Mouse (Mus musculus) hindbrain, postnatal 0 days (tissue): ENCODE data around the gene Med7. TPM values are rescaled to one million over a fixed set of nuclear protein-coding genes. Genes with fewer than 3 reads are reported as not detected.

Experiments used
- ATAC-seq: fragments of 200-750 bp; cut with Nextera tagmentation; 2 replicates; pipeline ENCODE4 v1.8.0; 2017; ENCODE audit warnings: mild to moderate bottlenecking, moderate TSS enrichment, moderate library complexity
- DNase-seq: peaks from one replicate; pipeline ENCODE4 v3.0.0-alpha.2; 2015; ENCODE audit warnings: low spot score
- H3K27ac ChIP-seq: fragments of 300-500 bp; sonication (generic); 2 replicates; pipeline ENCODE4 v1.5.1; 2014; ENCODE audit warnings: mild to moderate bottlenecking
- H3K27me3 ChIP-seq: fragments of 300-500 bp; sonication (generic); 2 replicates; pipeline ENCODE4 v1.6.1; 2014; ENCODE audit warnings: low read length, mixed read lengths; ENCODE audit not compliant: insufficient read depth
- H3K36me3 ChIP-seq: fragments of 300-500 bp; sonication (generic); 2 replicates; pipeline ENCODE4 v1.6.1; 2014; ENCODE audit warnings: low read length, mixed read lengths; ENCODE audit not compliant: insufficient read depth
- H3K4me1 ChIP-seq: fragments of 300-500 bp; sonication (generic); 2 replicates; pipeline ENCODE4 v1.6.1; 2014; ENCODE audit warnings: antibody characterized with exemption, low read length, mixed read lengths; ENCODE audit not compliant: insufficient read depth
- H3K4me2 ChIP-seq: fragments of 300-500 bp; sonication (generic); 2 replicates; pipeline ENCODE4 v1.6.1; 2014; ENCODE audit warnings: low read depth, mild to moderate bottlenecking, low read length, moderate library complexity, mixed read lengths
- H3K4me3 ChIP-seq: fragments of 300-500 bp; sonication (generic); 2 replicates; pipeline ENCODE4 v1.5.1; 2014; ENCODE audit warnings: low read length
- H3K9ac ChIP-seq: fragments of 300-500 bp; sonication (generic); replicated peaks from 2 replicates; pipeline ENCODE4 v1.6.1; 2014; ENCODE audit warnings: mild to moderate bottlenecking, low read length, moderate library complexity, mixed read lengths
- H3K9me3 ChIP-seq: fragments of 300-500 bp; sonication (generic); 2 replicates; pipeline ENCODE4 v1.6.1; 2016; ENCODE audit warnings: low read length, mixed read lengths
- CTCF ChIP-seq: IDR thresholded peaks from 2 replicates; pipeline ENCODE4 v1.5.1; 2016; ENCODE audit warnings: antibody characterized with exemption, control low read depth, low read depth
- WGBS: fragments of 180-500 bp; shearing (Covaris S2); extraction: QIAGEN DNeasy Blood & Tissue Kit; methylation state at CpG from one replicate; pipeline ENCODE4 v1.1.7; 2014; 5-methylcytosine and 5-hydroxymethylcytosine counted together
- polyA plus RNA-seq: library from polyadenylated mRNA; unstranded; fragments of >200 nt; fragmentation: Nextera tagmentation; extraction: Ambion mirVana; gene quantifications from 2 replicates; pipeline ENCODE4 v1.2.1, GENCODE M21; 2015
- total RNA-seq: library from RNA; depleted of rRNA; stranded (reverse); fragments of >200 nt; gene quantifications from 2 replicates; pipeline ENCODE4 v1.2.3, GENCODE M21; 2014

The Med7 gene
- total and polyA plus RNA-seq, 2 experiments from 2014 or later = 14.5 to 63.3 TPM

DNA sequence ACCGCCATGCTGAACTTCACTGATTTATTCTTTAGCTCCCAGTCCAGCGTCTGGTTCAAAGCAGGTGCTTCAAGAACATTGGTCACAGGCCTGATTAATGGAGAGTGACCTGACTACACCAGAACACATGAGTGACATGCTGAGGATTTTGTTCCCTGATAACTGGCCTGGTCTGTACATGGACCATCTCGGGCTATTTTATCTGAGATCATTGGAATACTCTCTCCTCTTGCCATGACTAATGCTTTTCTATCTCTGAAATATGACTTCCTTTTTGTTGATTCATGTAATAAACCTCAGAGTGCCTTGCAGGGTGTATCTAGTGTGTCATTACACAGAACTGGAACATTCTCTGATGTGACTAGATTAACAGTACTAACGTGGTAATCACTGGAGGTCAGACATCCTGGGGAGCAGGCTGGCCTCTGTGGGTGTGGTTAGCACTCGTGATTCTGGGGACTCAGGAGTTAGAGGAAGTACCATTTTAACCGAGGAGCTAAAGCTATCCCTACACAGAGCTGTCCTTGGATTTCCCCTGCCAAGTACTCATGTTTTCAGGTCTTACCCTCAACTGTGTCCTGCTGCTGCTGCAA is 17.8 kb downstream of the Med7 start, which contains the start of gene Havcr2:
TSS of gene Havcr2 (plus strand) at position 483 of the 593 bp plus-strand sequence.
- 78% methylated on average over 6 of the region's 6 CpGs for WGBS
- no peaks in the 10 kb centered on the region for H3K4me1 ChIP-seq
- H3K9ac ChIP-seq = no peak within 1 kb of the TSS
- no peak for DNase-seq
- H3K9me3 ChIP-seq = no peaks in the 10 kb centered on the region
- H3K4me3 ChIP-seq = no peak within 1 kb of the TSS
- no peak within 1 kb of the TSS for H3K27ac ChIP-seq
- no peak for ATAC-seq
- no peak for TF ChIP-seq CTCF
- no peaks in the 10 kb centered on the region for H3K27me3 ChIP-seq
- no peaks in the 10 kb centered on the region for H3K36me3 ChIP-seq
- no peak within 1 kb of the TSS for H3K4me2 ChIP-seq

DNA sequence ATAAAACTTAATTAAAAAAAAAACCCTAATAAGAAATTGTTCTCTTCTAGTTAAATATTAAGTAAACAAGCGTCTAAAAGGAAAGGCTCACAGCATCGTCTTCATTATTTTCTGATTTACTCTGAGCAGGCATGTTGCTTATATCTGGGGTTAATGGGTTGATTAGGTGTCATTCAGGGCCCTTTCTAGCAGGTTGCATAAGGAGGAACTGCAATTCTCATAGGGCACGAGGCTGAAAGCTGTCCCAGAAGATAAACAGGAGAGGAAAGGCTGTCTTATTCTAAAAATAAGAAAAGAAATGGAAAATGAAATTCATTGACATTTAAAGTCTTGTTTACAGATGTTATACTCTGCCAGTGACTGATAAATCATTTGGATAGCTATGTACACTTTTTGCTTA is 23.2 kb downstream of the Med7 start:
- no peak for DNase-seq
- Histone ChIP-seq H3K9me3 (no peaks in the 10 kb centered on the region), H3K4me2 (no peak overlapping the region), H3K4me1 (no peaks in the 10 kb centered on the region), H3K36me3 (no peaks in the 10 kb centered on the region), H3K27ac (no peak overlapping the region), H3K27me3 (no peaks in the 10 kb centered on the region), H3K4me3 (no peak overlapping the region), H3K9ac (no peak overlapping the region)
- ATAC-seq = no peak
- TF ChIP-seq CTCF = no peak
- 83% methylated on average over 3 of the region's 3 CpGs for WGBS

DNA sequence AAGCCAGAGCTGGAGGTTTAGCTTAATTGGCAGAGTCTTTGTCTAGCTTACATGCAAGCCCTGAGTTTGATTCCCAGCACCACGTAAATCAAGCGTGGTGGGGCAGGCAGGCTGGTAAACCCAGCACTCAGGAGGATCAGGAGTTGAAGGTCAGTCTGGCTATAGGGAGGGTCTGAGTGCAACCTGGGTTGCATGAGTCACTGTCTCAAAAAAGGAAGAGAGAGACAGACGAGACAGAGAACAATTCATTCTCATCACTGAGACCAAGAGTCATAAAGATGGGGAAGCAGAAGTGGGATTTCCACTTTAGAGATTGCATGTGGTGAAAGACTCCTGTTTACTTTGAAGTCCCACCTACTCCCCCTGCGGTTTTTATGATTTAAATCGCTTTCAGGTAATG is 24.6 kb downstream of the Med7 start:
- Histone ChIP-seq H3K9ac (no peak overlapping the region), H3K4me2 (no peak overlapping the region), H3K27me3 (no peaks in the 10 kb centered on the region), H3K4me3 (no peak overlapping the region), H3K4me1 (no peaks in the 10 kb centered on the region), H3K27ac (no peak overlapping the region), H3K9me3 (no peaks in the 10 kb centered on the region), H3K36me3 (no peaks in the 10 kb centered on the region)
- DNase-seq (no peak), ATAC-seq (no peak)
- TF ChIP-seq CTCF = no peak
- 84% methylated on average over 5 of the region's 5 CpGs for WGBS

DNA sequence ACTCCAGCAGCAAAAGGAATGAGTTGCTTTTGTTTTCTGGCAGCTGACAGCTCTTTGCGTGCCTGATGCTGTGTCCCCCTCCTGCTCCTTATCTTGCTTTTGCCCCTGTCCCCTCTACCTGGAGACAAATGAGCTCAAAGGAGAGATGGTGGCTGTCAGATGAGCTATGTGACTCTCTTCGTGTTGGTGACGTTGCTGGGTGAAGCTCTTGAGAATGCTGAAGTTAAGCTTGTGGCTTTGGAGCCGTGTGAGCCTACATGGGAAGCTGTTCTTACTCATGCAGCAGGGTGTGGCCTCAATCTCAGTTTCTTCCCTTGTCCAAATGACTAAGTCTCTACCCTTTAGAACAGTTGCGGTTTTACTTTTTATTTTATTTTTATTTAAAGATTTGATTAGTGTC is 25.2 kb downstream of the Med7 start:
- 63% methylated on average over 5 of the region's 5 CpGs for whole genome bisulfite sequencing
- DNase-seq (no peak), ATAC-seq (no peak)
- H3K27ac ChIP-seq = no peak overlapping the region
- H3K27me3 ChIP-seq = no peaks in the 10 kb centered on the region
- TF ChIP-seq CTCF = no peak
- no peak overlapping the region for H3K4me3 ChIP-seq
- no peak overlapping the region for H3K4me2 ChIP-seq
- no peak overlapping the region for H3K9ac ChIP-seq
- no peaks in the 10 kb centered on the region for H3K9me3 ChIP-seq
- no peaks in the 10 kb centered on the region for H3K36me3 ChIP-seq
- no peaks in the 10 kb centered on the region for H3K4me1 ChIP-seq

DNA sequence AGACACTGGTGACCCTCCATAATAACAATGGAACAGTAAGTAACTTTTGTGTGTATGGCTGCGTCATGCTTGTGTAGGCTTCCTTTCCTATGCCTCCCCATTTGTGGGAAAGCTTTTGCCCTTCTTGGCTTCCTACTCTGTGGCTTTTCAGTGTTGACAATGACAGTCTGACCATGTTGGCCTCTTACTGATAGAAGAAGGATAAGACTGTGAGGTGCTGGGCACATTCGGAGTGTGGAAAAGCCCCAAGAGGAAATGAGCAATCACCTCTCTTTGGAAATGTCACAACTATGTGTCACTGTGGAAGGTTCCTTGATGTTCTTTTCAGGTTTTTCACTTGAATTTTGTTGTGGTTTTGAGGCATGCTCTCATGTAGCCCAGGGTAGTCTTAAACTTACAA is 30.2 kb downstream of the Med7 start:
- DNase-seq (no peak), ATAC-seq (no peak)
- no peaks in the 10 kb centered on the region for H3K4me1 ChIP-seq
- no peak overlapping the region for H3K27ac ChIP-seq
- no peak overlapping the region for H3K4me3 ChIP-seq
- no peak overlapping the region for H3K4me2 ChIP-seq
- H3K9ac ChIP-seq = no peak overlapping the region
- H3K27me3 ChIP-seq = no peaks in the 10 kb centered on the region
- H3K36me3 ChIP-seq = no peaks in the 10 kb centered on the region
- no peak for TF ChIP-seq CTCF
- 87% methylated on average over 2 of the region's 2 CpGs for WGBS
- no peaks in the 10 kb centered on the region for H3K9me3 ChIP-seq

DNA sequence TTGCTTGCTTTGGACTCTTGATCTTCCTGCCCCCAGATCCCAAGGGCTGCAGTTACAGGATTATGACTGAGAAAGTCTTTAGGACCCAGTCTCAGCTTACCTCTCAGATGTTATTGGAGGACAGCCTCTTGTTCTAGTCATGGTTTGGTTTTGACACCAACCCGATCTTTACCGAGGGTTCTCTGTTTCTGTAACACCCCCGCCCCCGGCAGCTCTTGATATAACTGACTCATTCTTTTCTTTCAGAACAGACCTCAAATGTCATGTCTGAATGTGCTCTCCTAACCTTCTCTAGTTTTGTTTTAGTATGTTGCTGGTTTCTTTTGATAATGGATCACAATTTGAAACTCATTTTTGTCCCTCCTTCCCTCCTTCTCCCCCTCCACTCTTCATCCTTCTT is 37.5 kb downstream of the Med7 start:
- no peak for TF ChIP-seq CTCF
- Histone ChIP-seq H3K27ac (no peak overlapping the region), H3K4me2 (no peak overlapping the region), H3K27me3 (no peaks in the 10 kb centered on the region), H3K9ac (no peak overlapping the region), H3K36me3 (no peaks in the 10 kb centered on the region), H3K4me3 (no peak overlapping the region), H3K9me3 (no peaks in the 10 kb centered on the region), H3K4me1 (no peaks in the 10 kb centered on the region)
- 91% methylated on average over 4 of the region's 4 CpGs for WGBS
- ATAC-seq = no peak
- no peak for DNase-seq

DNA sequence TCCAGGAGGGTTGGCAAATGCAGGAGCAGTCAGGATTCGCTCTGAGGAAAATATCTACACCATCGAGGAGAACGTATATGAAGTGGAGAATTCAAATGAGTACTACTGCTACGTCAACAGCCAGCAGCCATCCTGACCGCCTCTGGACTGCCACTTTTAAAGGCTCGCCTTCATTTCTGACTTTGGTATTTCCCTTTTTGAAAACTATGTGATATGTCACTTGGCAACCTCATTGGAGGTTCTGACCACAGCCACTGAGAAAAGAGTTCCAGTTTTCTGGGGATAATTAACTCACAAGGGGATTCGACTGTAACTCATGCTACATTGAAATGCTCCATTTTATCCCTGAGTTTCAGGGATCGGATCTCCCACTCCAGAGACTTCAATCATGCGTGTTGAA is 42.6 kb downstream of the Med7 start:
- no peak overlapping the region for H3K4me2 ChIP-seq
- no peak for TF ChIP-seq CTCF
- H3K27ac ChIP-seq = no peak overlapping the region
- no peaks in the 10 kb centered on the region for H3K4me1 ChIP-seq
- no peaks in the 10 kb centered on the region for H3K36me3 ChIP-seq
- no peak for ATAC-seq
- H3K9ac ChIP-seq = no peak overlapping the region
- WGBS = 91% methylated on average over 9 of the region's 9 CpGs
- H3K9me3 ChIP-seq = no peaks in the 10 kb centered on the region
- no peaks in the 10 kb centered on the region for H3K27me3 ChIP-seq
- DNase-seq = no peak
- no peak overlapping the region for H3K4me3 ChIP-seq
